Mouse (Mus musculus) MEL (cell line): ENCODE measurements around the gene Itgb1bp1.

Experiments used
- CHD2 ChIP-seq: IDR thresholded peaks from 2 replicates; pipeline ENCODE4 v1.6.1; 2011; ENCODE audit warnings: low read length, improper control_type of control experiment
- CTCF ChIP-seq, 3 experiments: IDR thresholded peaks in 2 of 3; conservative IDR thresholded peaks in 1 of 3; 2 replicates each; pipeline ENCODE4 v1.5.1; 2011 to 2012; ENCODE audit warnings: low read length in 3 of 3, low read depth in 2 of 3, mild to moderate bottlenecking in 2 of 3, improper control_type of control experiment in 1 of 3, inconsistent platforms in 1 of 3, mixed read lengths in 1 of 3, moderate library complexity in 1 of 3; ENCODE audit not compliant: control insufficient read depth in 1 of 3, insufficient read depth in 1 of 3, poor library complexity in 1 of 3, severe bottlenecking in 1 of 3
- GATA1 ChIP-seq: IDR thresholded peaks from 2 replicates; pipeline ENCODE4 v1.6.1; 2011; ENCODE audit warnings: low read depth, low read length, improper control_type of control experiment
- POLR2A ChIP-seq, 2 experiments: IDR thresholded peaks; 2 replicates each; pipeline ENCODE4 v1.6.1; 2011 to 2012; ENCODE audit warnings: low read length in 2 of 2, mild to moderate bottlenecking in 2 of 2, control low read depth in 1 of 2, improper control_type of control experiment in 1 of 2, low read depth in 1 of 2, moderate library complexity in 1 of 2; ENCODE audit not compliant: control insufficient read depth in 1 of 2, insufficient read depth in 1 of 2, poor library complexity in 1 of 2

DNA sequence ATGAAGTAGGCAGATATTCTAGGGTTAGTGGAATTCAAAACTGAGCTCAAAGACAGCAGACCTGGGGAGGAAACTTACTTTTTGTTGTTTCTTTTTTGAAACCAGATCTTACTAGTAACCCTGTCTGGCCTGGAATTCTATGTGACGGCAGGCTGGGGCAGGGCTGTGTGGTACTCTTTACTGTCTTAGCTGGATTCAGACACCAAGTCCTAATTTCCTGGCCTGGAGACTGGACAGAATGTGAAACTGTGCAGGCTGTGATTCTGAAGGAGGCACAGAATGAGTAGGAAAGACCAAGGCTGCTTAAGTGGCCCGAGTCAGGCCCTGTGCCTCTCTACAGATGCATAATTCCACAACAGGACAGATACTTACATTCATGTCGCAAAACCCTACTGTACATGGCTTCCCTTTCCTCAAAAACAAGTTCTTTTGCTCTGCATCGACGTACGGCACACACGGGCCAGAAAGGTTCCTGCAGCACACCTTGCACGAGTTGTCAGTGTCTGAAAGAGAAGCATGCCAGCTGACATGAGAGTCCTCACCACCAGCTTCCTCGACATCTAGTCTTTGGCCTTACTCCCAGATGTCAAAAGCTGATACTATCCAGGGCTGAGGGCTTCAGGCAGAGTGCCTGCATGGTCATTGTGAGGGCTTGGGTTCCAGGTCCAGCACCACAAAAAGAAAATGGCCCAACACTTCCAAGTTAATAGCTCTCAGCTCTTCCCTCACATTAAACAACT, 43.7 kb upstream of the Itgb1bp1 start:
- no peak for TF ChIP-seq CTCF (IDR thresholded peaks at IDR 0.05 in 2 of 3, conservative IDR thresholded peaks at IDR 0.05 in 1 of 3; ENCODE audit: control insufficient read depth in 1 of 3, insufficient read depth in 1 of 3, low read depth in 2 of 3, low read length in 3 of 3, poor library complexity in 1 of 3, severe bottlenecking in 1 of 3)
- no peak for TF ChIP-seq CHD2
- no peak for TF ChIP-seq GATA1
- no peak for TF ChIP-seq POLR2A (IDR thresholded peaks at IDR 0.05; ENCODE audit: control insufficient read depth in 1 of 2, insufficient read depth in 1 of 2, low read depth in 1 of 2, low read length in 2 of 2, poor library complexity in 1 of 2)
